Mouse (Mus musculus): ENCODE measurements around the gene Gm45261. TPM values are rescaled to one million over a fixed set of nuclear protein-coding genes. Genes with fewer than 3 reads are reported as not detected.

Gene Gm45261
- total RNA-seq, 1 experiment from 2014 or later = not detected

- ATAC-seq (replicated peaks in 1 of 2; ENCODE audit: insufficient read depth in 1 of 2, low FRiP score in 2 of 2, low TSS enrichment in 1 of 2, low read depth in 1 of 2, poor library complexity in 2 of 2, severe bottlenecking in 2 of 2) = peak; percentile 92 to 95
These were observed 42.8 kb downstream of the Gm45261 start for GRCm38 (mm10) chr1:80418321-80419045.

GRCm38 (mm10) chr1:80416329-80416728 lies 44.9 kb downstream of the Gm45261 start:
- no peak for ATAC-seq (replicated peaks in 1 of 2; ENCODE audit: insufficient read depth in 1 of 2, low FRiP score in 2 of 2, low TSS enrichment in 1 of 2, low read depth in 1 of 2, poor library complexity in 2 of 2, severe bottlenecking in 2 of 2)

GRCm38 (mm10) chr1:80412521-80412920 lies 48.7 kb downstream of the Gm45261 start:
- no peak for ATAC-seq (replicated peaks in 1 of 2; ENCODE audit: insufficient read depth in 1 of 2, low FRiP score in 2 of 2, low TSS enrichment in 1 of 2, low read depth in 1 of 2, poor library complexity in 2 of 2, severe bottlenecking in 2 of 2)

- ATAC-seq (replicated peaks in 1 of 2; ENCODE audit: insufficient read depth in 1 of 2, low FRiP score in 2 of 2, low TSS enrichment in 1 of 2, low read depth in 1 of 2, poor library complexity in 2 of 2, severe bottlenecking in 2 of 2) = no peak
These were observed 50.8 kb downstream of the Gm45261 start for GRCm38 (mm10) chr1:80410229-80410973.

GRCm38 (mm10) chr1:80409467-80410105 lies 51.7 kb downstream of the Gm45261 start:
- ATAC-seq (replicated peaks in 1 of 2; ENCODE audit: insufficient read depth in 1 of 2, low FRiP score in 2 of 2, low TSS enrichment in 1 of 2, low read depth in 1 of 2, poor library complexity in 2 of 2, severe bottlenecking in 2 of 2) = no peak

GRCm38 (mm10) chr1:80408586-80408985 lies 52.7 kb downstream of the Gm45261 start:
- peak; percentile 83 to 89 for ATAC-seq (replicated peaks in 1 of 2; ENCODE audit: insufficient read depth in 1 of 2, low FRiP score in 2 of 2, low TSS enrichment in 1 of 2, low read depth in 1 of 2, poor library complexity in 2 of 2, severe bottlenecking in 2 of 2)

GRCm38 (mm10) chr1:80404196-80404595 lies 57.1 kb downstream of the Gm45261 start:
- no peak for ATAC-seq (replicated peaks in 1 of 2; ENCODE audit: insufficient read depth in 1 of 2, low FRiP score in 2 of 2, low TSS enrichment in 1 of 2, low read depth in 1 of 2, poor library complexity in 2 of 2, severe bottlenecking in 2 of 2)

- ATAC-seq (replicated peaks in 1 of 2; ENCODE audit: insufficient read depth in 1 of 2, low FRiP score in 2 of 2, low TSS enrichment in 1 of 2, low read depth in 1 of 2, poor library complexity in 2 of 2, severe bottlenecking in 2 of 2) = no peak
These were observed 57.8 kb downstream of the Gm45261 start for GRCm38 (mm10) chr1:80403366-80403893.

- ATAC-seq (replicated peaks in 1 of 2; ENCODE audit: insufficient read depth in 1 of 2, low FRiP score in 2 of 2, low TSS enrichment in 1 of 2, low read depth in 1 of 2, poor library complexity in 2 of 2, severe bottlenecking in 2 of 2) = peak; percentile 99 to 100
These were observed 59.3 kb downstream of the Gm45261 start for GRCm38 (mm10) chr1:80401961-80402360.

Other genes starting within 250 kb of the Gm45261 start
- 0.31 TPM in 1 of 2 replicates, not detected in the other for gene Fam124b, start 243.0 kb downstream of the Gm45261 start, total RNA-seq (2017)
- gene Cul3, start 121.0 kb downstream of the Gm45261 start, total RNA-seq (2017) = 298 and 367 TPM in 2 replicates